Mouse (Mus musculus): ENCODE results near the gene Zbtb39. TPM values are rescaled to one million over a fixed set of nuclear protein-coding genes. Genes with fewer than 3 reads are reported as not detected.

Gene Zbtb39
- polyA plus RNA-seq, 1 experiment from 2014 or later = 4.8 TPM

GRCm38 (mm10) chr10:127738151-127738882, 1.0 kb upstream of the Zbtb39 start:
- no peaks in the 10 kb centered on the region for H3K27me3 ChIP-seq
- WGBS = 46% methylated on average over 13 of the region's 13 CpGs
- H3K4me1 ChIP-seq = peaks cover 7% of the 10 kb centered on the region
- H3K4me2 ChIP-seq (replicated peaks) = peak overlapping the region; percentile 49
- no peaks in the 10 kb centered on the region for H3K9me3 ChIP-seq
- peaks cover 22% of the 10 kb centered on the region for H3K36me3 ChIP-seq
- H3K9ac ChIP-seq = no peak overlapping the region
- no peak overlapping the region for H3K27ac ChIP-seq
- no peak overlapping the region; the same call in 1 of the 2 replicates for H3K4me3 ChIP-seq
- no peak for ATAC-seq (ENCODE audit: insufficient number of reproducible peaks, insufficient read depth, low FRiP score, low TSS enrichment)

GRCm38 (mm10) chr10:127739661-127740161, 373 bp downstream of the Zbtb39 start:
- ATAC-seq (ENCODE audit: insufficient number of reproducible peaks, insufficient read depth, low FRiP score, low TSS enrichment) = peak; percentile 53
- Histone ChIP-seq H3K4me3 (peak overlapping the region; percentile 98), H3K4me2 (replicated peaks) (peak overlapping the region; percentile 71), H3K36me3 (peaks cover 36% of the 10 kb centered on the region), H3K9me3 (no peaks in the 10 kb centered on the region), H3K9ac (peak overlapping the region; percentile 98), H3K27me3 (no peaks in the 10 kb centered on the region), H3K4me1 (peaks cover 7% of the 10 kb centered on the region), H3K27ac (peak overlapping the region; percentile 86)
- whole genome bisulfite sequencing = 0% methylated on average over 44 of the region's 55 CpGs

GRCm38 (mm10) chr10:127744661-127745060, 5.3 kb downstream of the Zbtb39 start:
- Histone ChIP-seq H3K4me3 (no peak overlapping the region), H3K27me3 (no peaks in the 10 kb centered on the region), H3K4me1 (peaks cover 15% of the 10 kb centered on the region), H3K9ac (no peak overlapping the region), H3K27ac (no peak overlapping the region), H3K9me3 (no peaks in the 10 kb centered on the region), H3K4me2 (replicated peaks) (no peak overlapping the region), H3K36me3 (peaks cover 69% of the 10 kb centered on the region)
- WGBS = 68% methylated on average over 5 of the region's 5 CpGs
- ATAC-seq (ENCODE audit: insufficient number of reproducible peaks, insufficient read depth, low FRiP score, low TSS enrichment) = no peak; the same call in 1 of the 2 replicates

GRCm38 (mm10) chr10:127745886-127746285, 6.5 kb downstream of the Zbtb39 start:
- Histone ChIP-seq H3K9ac (no peak overlapping the region), H3K27ac (no peak overlapping the region), H3K27me3 (no peaks in the 10 kb centered on the region), H3K4me2 (replicated peaks) (no peak overlapping the region), H3K4me3 (no peak overlapping the region), H3K36me3 (peaks cover 69% of the 10 kb centered on the region), H3K9me3 (no peaks in the 10 kb centered on the region), H3K4me1 (peaks cover 11% of the 10 kb centered on the region; the same call in 1 of the 2 replicates)
- ATAC-seq (ENCODE audit: insufficient number of reproducible peaks, insufficient read depth, low FRiP score, low TSS enrichment) = no peak
- WGBS = 83% methylated on average over 5 of the region's 5 CpGs

- H3K4me2 ChIP-seq (replicated peaks) = no peak overlapping the region
- no peaks in the 10 kb centered on the region for H3K27me3 ChIP-seq
- no peak overlapping the region for H3K9ac ChIP-seq
- no peak for ATAC-seq (ENCODE audit: insufficient number of reproducible peaks, insufficient read depth, low FRiP score, low TSS enrichment)
- WGBS = 83% methylated on average over 8 of the region's 8 CpGs
- no peak overlapping the region for H3K27ac ChIP-seq
- no peaks in the 10 kb centered on the region for H3K9me3 ChIP-seq
- H3K4me1 ChIP-seq = peaks cover 10% of the 10 kb centered on the region; the same call in 1 of the 2 replicates
- peaks cover 59% of the 10 kb centered on the region for H3K36me3 ChIP-seq
- no peak overlapping the region for H3K4me3 ChIP-seq
Measured at GRCm38 (mm10) chr10:127747254-127747653, 7.9 kb downstream of the Zbtb39 start.

GRCm38 (mm10) chr10:127748847-127749612, 9.7 kb downstream of the Zbtb39 start:
- Histone ChIP-seq H3K27ac (no peak overlapping the region), H3K4me3 (no peak overlapping the region), H3K36me3 (peaks cover 41% of the 10 kb centered on the region), H3K9ac (no peak overlapping the region), H3K9me3 (no peaks in the 10 kb centered on the region), H3K4me1 (peaks cover 10% of the 10 kb centered on the region; the same call in 1 of the 2 replicates), H3K27me3 (no peaks in the 10 kb centered on the region), H3K4me2 (replicated peaks) (no peak overlapping the region)
- ATAC-seq (ENCODE audit: insufficient number of reproducible peaks, insufficient read depth, low FRiP score, low TSS enrichment) = no peak
- WGBS = 12% methylated on average over 8 of the region's 8 CpGs

- Histone ChIP-seq H3K9me3 (no peaks in the 10 kb centered on the region), H3K4me1 (peaks cover 10% of the 10 kb centered on the region; the same call in 1 of the 2 replicates), H3K9ac (no peak overlapping the region), H3K27me3 (no peaks in the 10 kb centered on the region), H3K27ac (no peak overlapping the region), H3K4me2 (replicated peaks) (peak overlapping the region; percentile 33), H3K36me3 (peaks cover 30% of the 10 kb centered on the region), H3K4me3 (no peak overlapping the region)
- 56% methylated on average over 24 of the region's 24 CpGs for WGBS
- ATAC-seq (ENCODE audit: insufficient number of reproducible peaks, insufficient read depth, low FRiP score, low TSS enrichment) = no peak
Measured at GRCm38 (mm10) chr10:127750136-127750777, 10.9 kb downstream of the Zbtb39 start.

- ATAC-seq (ENCODE audit: insufficient number of reproducible peaks, insufficient read depth, low FRiP score, low TSS enrichment) = no peak
- 45% methylated on average over 8 of the region's 8 CpGs for WGBS
- no peaks in the 10 kb centered on the region for H3K27me3 ChIP-seq
- H3K9me3 ChIP-seq = no peaks in the 10 kb centered on the region
- no peak within 1 kb of the TSS; the same call in 1 of the 2 replicates for H3K4me2 ChIP-seq (replicated peaks)
- H3K4me1 ChIP-seq = peaks cover 10% of the 10 kb centered on the region; the same call in 1 of the 2 replicates
- H3K27ac ChIP-seq = no peak within 1 kb of the TSS
- no peak within 1 kb of the TSS for H3K9ac ChIP-seq
- no peak within 1 kb of the TSS for H3K4me3 ChIP-seq
- H3K36me3 ChIP-seq = peaks cover 19% of the 10 kb centered on the region
Measured at GRCm38 (mm10) chr10:127751548-127751947, 12.2 kb downstream of the Zbtb39 start, which contains the start of gene Gpr182. TSS of gene Gpr182 (minus strand) at chr10:127751732.

GRCm38 (mm10) chr10:127754566-127755166, 15.3 kb downstream of the Zbtb39 start:
- H3K4me2 ChIP-seq (replicated peaks) = no peak overlapping the region
- H3K4me1 ChIP-seq = peaks cover 2% of the 10 kb centered on the region; the same call in 1 of the 2 replicates
- H3K4me3 ChIP-seq = no peak overlapping the region
- no peaks in the 10 kb centered on the region for H3K9me3 ChIP-seq
- H3K27ac ChIP-seq = no peak overlapping the region
- H3K9ac ChIP-seq = no peak overlapping the region
- no peaks in the 10 kb centered on the region for H3K36me3 ChIP-seq
- H3K27me3 ChIP-seq = no peaks in the 10 kb centered on the region
- 73% methylated on average over 6 of the region's 6 CpGs for WGBS
- no peak for ATAC-seq (ENCODE audit: insufficient number of reproducible peaks, insufficient read depth, low FRiP score, low TSS enrichment)

GRCm38 (mm10) chr10:127755246-127755645, 15.9 kb downstream of the Zbtb39 start:
- no peak for ATAC-seq (ENCODE audit: insufficient number of reproducible peaks, insufficient read depth, low FRiP score, low TSS enrichment)

More at GRCm38 (mm10) chr10:127755246-127755645, 15.9 kb downstream of the Zbtb39 start:
- H3K4me3 ChIP-seq = no peak overlapping the region
- H3K9me3 ChIP-seq = no peaks in the 10 kb centered on the region
- no peaks in the 10 kb centered on the region for H3K27me3 ChIP-seq
- WGBS = 80% methylated on average over 3 of the region's 3 CpGs
- no peak overlapping the region for H3K27ac ChIP-seq
- H3K36me3 ChIP-seq = no peaks in the 10 kb centered on the region
- H3K9ac ChIP-seq = no peak overlapping the region
- no peaks in the 10 kb centered on the region for H3K4me1 ChIP-seq
- no peak overlapping the region for H3K4me2 ChIP-seq (replicated peaks)
